Mouse (Mus musculus) heart, postnatal 0 days (tissue): Measurements from ENCODE around the gene Mfsd4b5.

ENCODE experiments used
- CTCF ChIP-seq: IDR thresholded peaks from 2 replicates; pipeline ENCODE4 v1.5.1; 2016; ENCODE audit warnings: antibody characterized with exemption, control low read depth, low read depth
- EP300 ChIP-seq: IDR thresholded peaks from 2 replicates; pipeline ENCODE4 v1.6.1; 2016; ENCODE audit warnings: antibody characterized with exemption, low read depth

GRCm38 (mm10) chr10:40000746-40001145, 14.3 kb upstream of the Mfsd4b5 start:
- TF ChIP-seq CTCF (no peak), EP300 (no peak)
